ENCODE assay signal across 24 mouse cellular contexts in genomic region chr2:30539305-30539704, GRCm38 (mm10). TPM values are rescaled to one million over a fixed set of nuclear protein-coding genes. Genes with fewer than 3 reads are reported as not detected.
DNase-seq lines count a peak whose midpoint lies in the region; ATAC-seq and TF ChIP-seq lines count a peak whose summit lies in the region.
"Had no signal": no experiment of that assay in that cellular context is flagged by ENCODE, and none has a peak within 500 bp of the region (broad histone marks: within the 10 kb centered on the region; RNA-seq: fewer than 3 reads in every experiment).

No protein-coding gene starts in this region.

- peaks cover 9% of the 10 kb centered on the region for H3K4me1 ChIP-seq in limb, embryonic 13.5 days
- peaks cover 41% of the 10 kb centered on the region for H3K4me1 ChIP-seq in limb, embryonic 10.5 days
- H3K4me1 ChIP-seq in testis, adult 2 months (ENCODE audit: control insufficient read depth, insufficient read depth, low read length) = peaks cover 9% of the 10 kb centered on the region
- H3K4me1 ChIP-seq in MEL (ENCODE audit: control insufficient read depth in 1 of 2, insufficient read depth in 2 of 2, low read length in 2 of 2) = no peaks in the 10 kb centered on the region
- no peaks in the 10 kb centered on the region for H3K4me1 ChIP-seq in lung, postnatal 0 days (ENCODE audit: insufficient read depth, low read depth, low read length)

- TF ChIP-seq EP300 in MEL (IDR thresholded peaks at IDR 0.05; ENCODE audit: low read depth in 1 of 2, low read length in 2 of 2) = no peak
- no peak for TF ChIP-seq EP300 in lung, postnatal 0 days (IDR thresholded peaks at IDR 0.05)

- no peak for ATAC-seq in limb, embryonic 13.5 days (ENCODE audit: low FRiP score, low read depth)
- no peak for ATAC-seq in lung, postnatal 0 days
- ATAC-seq: forebrain, embryonic 13.5 days; forebrain, embryonic 15.5 days; forebrain, postnatal 0 days had no signal

- no peak for DNase-seq in limb, embryonic 10.5 days (ENCODE audit: low spot score)
- DNase-seq in testis, postnatal 10 days (ENCODE audit: low spot score) = no peak
- DNase-seq in MEL (ENCODE audit: low read depth, low spot score) = no peak
- DNase-seq in lung, postnatal 0 days (ENCODE audit: low spot score) = no peak
- no peak for DNase-seq in embryo, embryonic 9.5 days (ENCODE audit: extremely low spot score)
- DNase-seq: adrenal gland, adult 2 months; adrenal gland, postnatal 10 days; adrenal gland, postnatal 25 days; cerebellum, adult 11 months; cerebellum, adult 18-20 months; cerebellum, adult 8-10 months; cerebellum, adult 9-11 months; cerebellum, postnatal 14 days; cerebellum, postnatal 36 days; embryo, embryonic 11 days; forebrain, postnatal 0 days had no signal

- no peaks in the 10 kb centered on the region for H3K36me3 ChIP-seq in limb, embryonic 13.5 days
- H3K36me3 ChIP-seq in limb, embryonic 10.5 days = no peaks in the 10 kb centered on the region
- no peaks in the 10 kb centered on the region for H3K36me3 ChIP-seq in testis, adult 2 months (ENCODE audit: control insufficient read depth, insufficient read depth, low read length)
- H3K36me3 ChIP-seq in MEL (ENCODE audit: control insufficient read depth in 1 of 2, insufficient read depth in 2 of 2, low read length in 2 of 2) = no peaks in the 10 kb centered on the region
- no peaks in the 10 kb centered on the region for H3K36me3 ChIP-seq in lung, postnatal 0 days (ENCODE audit: insufficient read depth, low read length)
- H3K36me3 ChIP-seq: embryonic facial prominence, embryonic 10.5 days; embryonic facial prominence, embryonic 12.5 days; forebrain, embryonic 15.5 days; G1E had no signal

- TF ChIP-seq CTCF in testis, adult 2 months (IDR thresholded peaks at IDR 0.05; ENCODE audit: control insufficient read depth, insufficient read depth, insufficient replicate concordance, low read depth, low read length) = 0 out of 2 replicates have a peak, but pooled peaks have one; percentile 1
- TF ChIP-seq CTCF in MEL (IDR thresholded peaks at IDR 0.05 in 2 of 3, conservative IDR thresholded peaks at IDR 0.05 in 1 of 3; ENCODE audit: control insufficient read depth in 1 of 3, insufficient read depth in 1 of 3, low read depth in 2 of 3, low read length in 3 of 3, poor library complexity in 1 of 3, severe bottlenecking in 1 of 3) = no peak
- TF ChIP-seq CTCF in lung, postnatal 0 days (IDR thresholded peaks at IDR 0.05) = no peak

- no peak overlapping the region for H3K4me3 ChIP-seq in limb, embryonic 13.5 days
- no peak overlapping the region for H3K4me3 ChIP-seq in limb, embryonic 10.5 days
- H3K4me3 ChIP-seq in testis, adult 2 months (ENCODE audit: control insufficient read depth, low read depth, low read length) = no peak overlapping the region
- H3K4me3 ChIP-seq in MEL (ENCODE audit: control insufficient read depth in 1 of 2, insufficient read depth in 1 of 2, low read depth in 2 of 2, low read length in 2 of 2) = no peak overlapping the region
- no peak overlapping the region for H3K4me3 ChIP-seq in lung, postnatal 0 days (ENCODE audit: low read depth, low read length)
- H3K4me3 ChIP-seq: embryonic facial prominence, embryonic 10.5 days; embryonic facial prominence, embryonic 12.5 days; forebrain, embryonic 13.5 days; forebrain, embryonic 15.5 days had no signal

- TF ChIP-seq POLR2A in testis, adult 2 months (IDR thresholded peaks at IDR 0.05; ENCODE audit: control insufficient read depth, low read depth, low read length) = no peak
- no peak for TF ChIP-seq POLR2A in MEL (IDR thresholded peaks at IDR 0.05; ENCODE audit: control insufficient read depth in 1 of 2, insufficient read depth in 1 of 2, low read depth in 1 of 2, low read length in 2 of 2, poor library complexity in 1 of 2)

- no peaks in the 10 kb centered on the region for H3K79me2 ChIP-seq in MEL (ENCODE audit: control insufficient read depth, insufficient read depth, low read length, poor library complexity)

- H3K4me2 ChIP-seq in limb, embryonic 13.5 days (replicated peaks) = no peak overlapping the region
- H3K4me2 ChIP-seq in lung, postnatal 0 days (replicated peaks; ENCODE audit: low read depth, low read length) = no peak overlapping the region
- H3K4me2 ChIP-seq: embryonic facial prominence, embryonic 12.5 days; forebrain, embryonic 13.5 days; forebrain, embryonic 15.5 days had no signal

- H3K9me3 ChIP-seq in limb, embryonic 13.5 days = no peaks in the 10 kb centered on the region
- no peaks in the 10 kb centered on the region for H3K9me3 ChIP-seq in limb, embryonic 10.5 days (replicated peaks)
- H3K9me3 ChIP-seq in MEL (replicated peaks; ENCODE audit: insufficient read depth, low read length) = no peaks in the 10 kb centered on the region
- no peaks in the 10 kb centered on the region for H3K9me3 ChIP-seq in lung, postnatal 0 days (ENCODE audit: low read length)
- H3K9me3 ChIP-seq: embryonic facial prominence, embryonic 10.5 days; embryonic facial prominence, embryonic 12.5 days; forebrain, embryonic 13.5 days; forebrain, embryonic 15.5 days; G1E had no signal

- no peaks in the 10 kb centered on the region for H3K27me3 ChIP-seq in limb, embryonic 13.5 days
- H3K27me3 ChIP-seq in limb, embryonic 10.5 days (ENCODE audit: low read depth, poor library complexity, severe bottlenecking) = no peaks in the 10 kb centered on the region
- H3K27me3 ChIP-seq in testis, adult 2 months (ENCODE audit: control insufficient read depth, insufficient read depth, low read length) = no peaks in the 10 kb centered on the region
- H3K27me3 ChIP-seq in MEL (ENCODE audit: control insufficient read depth in 1 of 2, insufficient read depth in 2 of 2, low read length in 2 of 2) = peaks cover 4 to 7% of the 10 kb centered on the region in 2 experiments; a peak in 3 of 4 replicates
- H3K27me3 ChIP-seq in lung, postnatal 0 days (replicated peaks; ENCODE audit: insufficient read depth, low read length) = no peaks in the 10 kb centered on the region
- H3K27me3 ChIP-seq: embryonic facial prominence, embryonic 12.5 days; forebrain, embryonic 13.5 days; forebrain, embryonic 15.5 days had no signal

- WGBS in limb, embryonic 13.5 days = 76% methylated on average over 1 of the region's 1 CpGs
- WGBS in limb, embryonic 10.5 days = 89% methylated on average over 1 of the region's 1 CpGs
- 81% methylated on average over 1 of the region's 1 CpGs for WGBS in lung, postnatal 0 days

- H3K9ac ChIP-seq in limb, embryonic 13.5 days = peak overlapping the region; percentile 8; the same call in 1 of the 2 replicates
- H3K9ac ChIP-seq in MEL (ENCODE audit: control insufficient read depth, low read depth, low read length, poor library complexity, severe bottlenecking) = no peak overlapping the region
- no peak overlapping the region for H3K9ac ChIP-seq in lung, postnatal 0 days (replicated peaks; ENCODE audit: low read depth)
- H3K9ac ChIP-seq: embryonic facial prominence, embryonic 12.5 days; forebrain, embryonic 13.5 days; forebrain, embryonic 15.5 days; forebrain, postnatal 0 days had no signal

- no peak for TF ChIP-seq RAD21 in MEL (IDR thresholded peaks at IDR 0.05; ENCODE audit: low read depth, low read length)

- H3K27ac ChIP-seq in limb, embryonic 13.5 days = no peak overlapping the region
- H3K27ac ChIP-seq in limb, embryonic 10.5 days = no peak overlapping the region
- no peak overlapping the region for H3K27ac ChIP-seq in testis, adult 2 months (ENCODE audit: control insufficient read depth, insufficient read depth, low read depth, low read length)
- no peak overlapping the region for H3K27ac ChIP-seq in MEL (ENCODE audit: control insufficient read depth, low read depth, low read length)
- H3K27ac ChIP-seq in lung, postnatal 0 days (ENCODE audit: low read length) = no peak overlapping the region
- H3K27ac ChIP-seq: embryonic facial prominence, embryonic 10.5 days; embryonic facial prominence, embryonic 12.5 days; forebrain, embryonic 13.5 days; forebrain, embryonic 15.5 days had no signal

TF ChIP-seq in MEL, 35 proteins besides CTCF, POLR2A, EP300 and RAD21:
- TF ChIP-seq MEF2A (IDR thresholded peaks at IDR 0.05; ENCODE audit: extremely low read depth, insufficient replicate concordance, low read depth, low read length, poor library complexity, severe bottlenecking) (no peak), ZKSCAN1 (IDR thresholded peaks at IDR 0.05; ENCODE audit: low read depth, low read length) (peak; percentile 87)

RNA-seq across cellular contexts. Expression of gene Cstad, which starts 55.5 kb away (rescaled TPM):
- 1.6 and 1.9 TPM in 2 replicates for polyA plus RNA-seq in limb, embryonic 13.5 days (2015; fragmentation: Nextera tagmentation; extraction: Ambion mirVana)
- 0.55 and 0.95 TPM in 2 replicates for polyA plus RNA-seq in limb, embryonic 10.5 days (2016; fragmentation: Nextera tagmentation; extraction: Ambion mirVana)
- polyA plus RNA-seq in testis, adult 2 months (2012; rRNA removed) = 0.51 TPM in 1 of 2 replicates, not detected in the other
- total RNA-seq in MEL (2012; rRNA removed) = not detected in 2 replicates
- not detected for polyA plus RNA-seq in MEL (2012; ENCODE audit: insufficient read depth in 1 of 2, insufficient read length in 2 of 2, low read depth in 1 of 2, low replicate concordance in 2 of 2, missing spikeins in 1 of 2)
- 1.9 and 2.3 TPM in 2 replicates for polyA plus RNA-seq in lung, postnatal 0 days (2015; fragmentation: Nextera tagmentation; extraction: Ambion mirVana)
- total RNA-seq: common myeloid progenitor, adult 5-6 weeks had no signal
- polyA plus RNA-seq: G1E had no signal
